Mouse (Mus musculus) MEL (cell line): Measurements from ENCODE around the gene Pde4b. TPM values are rescaled to one million over a fixed set of nuclear protein-coding genes. Genes with fewer than 3 reads are reported as not detected.

Experiments used
- DNase-seq: peaks from one replicate; pipeline ENCODE4 v3.0.0; 2011; ENCODE audit warnings: low read depth, low spot score
- H3K27ac ChIP-seq: 2 replicates; pipeline ENCODE4 v1.5.1; 2012; ENCODE audit warnings: low read depth, mild to moderate bottlenecking, control low read depth, low read length, moderate library complexity; ENCODE audit not compliant: control insufficient read depth
- H3K27me3 ChIP-seq, 2 experiments: fragments of 150-350 bp in 1 of 2; sonication (generic) in 1 of 2; 2 replicates each; pipeline ENCODE4 v1.6.1; 2012; ENCODE audit warnings: low read length in 2 of 2, mild to moderate bottlenecking in 2 of 2, improper control_type of control experiment in 1 of 2, moderate library complexity in 1 of 2; ENCODE audit not compliant: insufficient read depth in 2 of 2, control insufficient read depth in 1 of 2
- H3K36me3 ChIP-seq, 2 experiments: 2 replicates each; pipeline ENCODE4 v1.6.1; 2012 to 2014; ENCODE audit warnings: low read length in 2 of 2, improper control_type of control experiment in 1 of 2, inconsistent platforms in 1 of 2, mild to moderate bottlenecking in 1 of 2; ENCODE audit not compliant: insufficient read depth in 2 of 2, control insufficient read depth in 1 of 2
- H3K4me1 ChIP-seq, 2 experiments: fragments of 150-350 bp in 1 of 2; sonication (generic) in 1 of 2; 2 replicates each; pipeline ENCODE4 v1.6.1; 2012; ENCODE audit warnings: low read length in 2 of 2, improper control_type of control experiment in 1 of 2, mild to moderate bottlenecking in 1 of 2; ENCODE audit not compliant: insufficient read depth in 2 of 2, control insufficient read depth in 1 of 2
- H3K4me3 ChIP-seq, 2 experiments: fragments of 150-350 bp in 1 of 2; sonication (generic) in 1 of 2; 2 replicates each; pipeline ENCODE4 v1.5.1; 2012; ENCODE audit warnings: low read depth in 2 of 2, low read length in 2 of 2, mild to moderate bottlenecking in 2 of 2, moderate library complexity in 2 of 2, control low read depth in 1 of 2, improper control_type of control experiment in 1 of 2; ENCODE audit not compliant: control insufficient read depth in 1 of 2, insufficient read depth in 1 of 2
- H3K79me2 ChIP-seq: 2 replicates; pipeline ENCODE4 v1.6.1; 2012; ENCODE audit warnings: mild to moderate bottlenecking, low read length, moderate library complexity; ENCODE audit not compliant: control insufficient read depth, poor library complexity, insufficient read depth
- H3K9ac ChIP-seq: 2 replicates; pipeline ENCODE4 v1.6.1; 2012; ENCODE audit warnings: low read depth, mild to moderate bottlenecking, control low read depth, low read length, moderate library complexity; ENCODE audit not compliant: control insufficient read depth, poor library complexity, severe bottlenecking
- H3K9me3 ChIP-seq: fragments of 150-350 bp; sonication (generic); replicated peaks from 2 replicates; pipeline ENCODE4 v1.6.1; 2012; ENCODE audit warnings: mild to moderate bottlenecking, low read length, improper control_type of control experiment, moderate library complexity; ENCODE audit not compliant: insufficient read depth
- CHD1 ChIP-seq: IDR thresholded peaks from 2 replicates; pipeline ENCODE4 v1.6.1; 2012; ENCODE audit warnings: low read depth, mild to moderate bottlenecking, inconsistent platforms, low read length, improper control_type of control experiment
- CTCF ChIP-seq, 3 experiments: IDR thresholded peaks in 2 of 3; conservative IDR thresholded peaks in 1 of 3; 2 replicates each; pipeline ENCODE4 v1.5.1; 2011 to 2012; ENCODE audit warnings: low read length in 3 of 3, low read depth in 2 of 3, mild to moderate bottlenecking in 2 of 3, improper control_type of control experiment in 1 of 3, inconsistent platforms in 1 of 3, mixed read lengths in 1 of 3, moderate library complexity in 1 of 3; ENCODE audit not compliant: control insufficient read depth in 1 of 3, insufficient read depth in 1 of 3, poor library complexity in 1 of 3, severe bottlenecking in 1 of 3
- E2F4 ChIP-seq: IDR thresholded peaks from 2 replicates; pipeline ENCODE4 v1.6.1; 2011; ENCODE audit warnings: low read depth, low read length, improper control_type of control experiment, borderline replicate concordance
- ELF1 ChIP-seq: IDR thresholded peaks from 2 replicates; pipeline ENCODE4 v1.6.1; 2014; ENCODE audit warnings: low read depth, mild to moderate bottlenecking, inconsistent platforms, low read length, improper control_type of control experiment, moderate library complexity
- EP300 ChIP-seq, 2 experiments: IDR thresholded peaks; 2 replicates each; pipeline ENCODE4 v1.6.1; 2011; ENCODE audit warnings: improper control_type of control experiment in 2 of 2, low read length in 2 of 2, low read depth in 1 of 2, mild to moderate bottlenecking in 1 of 2
- ETS1 ChIP-seq: IDR thresholded peaks from 2 replicates; pipeline ENCODE4 v1.6.1; 2012; ENCODE audit warnings: low read depth, mild to moderate bottlenecking, inconsistent platforms, low read length, improper control_type of control experiment, moderate library complexity
- HCFC1 ChIP-seq: IDR thresholded peaks from 2 replicates; pipeline ENCODE4 v1.6.1; 2012; ENCODE audit warnings: low read depth, mild to moderate bottlenecking, inconsistent platforms, low read length, improper control_type of control experiment, moderate library complexity
- KAT2A ChIP-seq: conservative IDR thresholded peaks from 2 replicates; pipeline ENCODE4 v1.6.1; 2012; ENCODE audit warnings: low read depth, low read length, improper control_type of control experiment, inconsistent platforms
- MAX ChIP-seq: IDR thresholded peaks from 2 replicates; pipeline ENCODE4 v1.6.1; 2011; ENCODE audit warnings: low read length, improper control_type of control experiment
- MEF2A ChIP-seq: IDR thresholded peaks from 2 replicates; pipeline ENCODE4 v1.6.1; 2014; ENCODE audit warnings: low read depth, mild to moderate bottlenecking, inconsistent platforms, low read length, improper control_type of control experiment; ENCODE audit not compliant: poor library complexity, insufficient replicate concordance, severe bottlenecking; ENCODE audit errors: extremely low read depth
- MXI1 ChIP-seq: IDR thresholded peaks from 2 replicates; pipeline ENCODE4 v1.6.1; 2011; ENCODE audit warnings: mild to moderate bottlenecking, low read depth, low read length, improper control_type of control experiment
- MYB ChIP-seq: IDR thresholded peaks from 2 replicates; pipeline ENCODE4 v1.6.1; 2011; ENCODE audit warnings: mild to moderate bottlenecking, low read depth, low read length, improper control_type of control experiment
- NELFE ChIP-seq: IDR thresholded peaks from 2 replicates; pipeline ENCODE4 v1.6.1; 2011; ENCODE audit warnings: low read depth, low read length, improper control_type of control experiment
- NRF1 ChIP-seq: IDR thresholded peaks from 2 replicates; pipeline ENCODE4 v1.6.1; 2014; ENCODE audit warnings: low read depth, mild to moderate bottlenecking, inconsistent platforms, low read length, improper control_type of control experiment, moderate library complexity; ENCODE audit not compliant: poor library complexity, insufficient read depth, severe bottlenecking
- POLR2A ChIP-seq, 2 experiments: IDR thresholded peaks; 2 replicates each; pipeline ENCODE4 v1.6.1; 2011 to 2012; ENCODE audit warnings: low read length in 2 of 2, mild to moderate bottlenecking in 2 of 2, control low read depth in 1 of 2, improper control_type of control experiment in 1 of 2, low read depth in 1 of 2, moderate library complexity in 1 of 2; ENCODE audit not compliant: control insufficient read depth in 1 of 2, insufficient read depth in 1 of 2, poor library complexity in 1 of 2
- POLR2AphosphoS5 ChIP-seq: IDR thresholded peaks from 2 replicates; pipeline ENCODE4 v1.6.1; 2012; ENCODE audit warnings: low read depth, borderline replicate concordance, mild to moderate bottlenecking, inconsistent platforms, low read length, moderate library complexity, mixed read lengths
- RCOR1 ChIP-seq: IDR thresholded peaks from 2 replicates; pipeline ENCODE4 v1.6.1; 2012; ENCODE audit warnings: low read depth, mild to moderate bottlenecking, inconsistent platforms, low read length, improper control_type of control experiment
- SIN3A ChIP-seq: IDR thresholded peaks from 2 replicates; pipeline ENCODE4 v1.6.1; 2012; ENCODE audit warnings: low read length, improper control_type of control experiment, inconsistent platforms
- SMC3 ChIP-seq: IDR thresholded peaks from 2 replicates; pipeline ENCODE4 v1.6.1; 2011; ENCODE audit warnings: low read depth, low read length, improper control_type of control experiment
- TAL1 ChIP-seq: IDR thresholded peaks from 2 replicates; pipeline ENCODE4 v1.6.1; 2012; ENCODE audit warnings: mild to moderate bottlenecking, inconsistent platforms, low read length, moderate library complexity, mixed read lengths
- TBP ChIP-seq: IDR thresholded peaks from 2 replicates; pipeline ENCODE4 v1.8.0; 2011; ENCODE audit warnings: low read depth, low read length, improper control_type of control experiment
- TCF12 ChIP-seq: IDR thresholded peaks from 2 replicates; pipeline ENCODE4 v1.6.1; 2014; ENCODE audit warnings: low read depth, mild to moderate bottlenecking, inconsistent platforms, low read length, improper control_type of control experiment, moderate library complexity
- UBTF ChIP-seq: IDR thresholded peaks from 2 replicates; pipeline ENCODE4 v1.6.1; 2012; ENCODE audit warnings: low read depth, mild to moderate bottlenecking, inconsistent platforms, low read length, improper control_type of control experiment, moderate library complexity, borderline replicate concordance; ENCODE audit not compliant: insufficient read depth
- ZNF384 ChIP-seq: IDR thresholded peaks from 2 replicates; pipeline ENCODE4 v1.6.1; 2012; ENCODE audit warnings: low read depth, mild to moderate bottlenecking, inconsistent platforms, low read length, improper control_type of control experiment
- polyA plus RNA-seq, 2 experiments: library from polyadenylated mRNA; stranded (reverse) in 1 of 2; unstranded in 1 of 2; fragments of >175 nt in 1 of 2; fragments of >200 nt in 1 of 2; gene quantifications; 2 replicates each; pipeline versions ENCODE4 v1.2.1 to v1.2.4; 2012; ENCODE audit warnings: low replicate concordance in 2 of 2, low read depth in 1 of 2; ENCODE audit not compliant: insufficient read length in 2 of 2, insufficient read depth in 1 of 2, missing spikeins in 1 of 2
- total RNA-seq: library from RNA; depleted of rRNA; stranded (reverse); fragments of 300-350 nt; gene quantifications from 2 replicates; pipeline ENCODE4 v1.2.3, GENCODE M21; 2012

The Pde4b gene
- total and polyA plus RNA-seq, 3 experiments = 2.7 to 6.0 TPM; not detected in 1

- TF ChIP-seq TBP (peak; percentile 22; the same call in 1 of the 2 replicates), TCF12 (peak; percentile 81), MEF2A (no peak), RCOR1 (peak; percentile 91), MYB (peak; percentile 54; the same call in 1 of the 2 replicates), CTCF (IDR thresholded peaks at IDR 0.05 in 2 of 3, conservative IDR thresholded peaks at IDR 0.05 in 1 of 3; ENCODE audit: control insufficient read depth in 1 of 3, insufficient read depth in 1 of 3, low read depth in 2 of 3, low read length in 3 of 3, poor library complexity in 1 of 3, severe bottlenecking in 1 of 3) (no peak), ELF1 (no peak), CHD1 (no peak), EP300 (IDR thresholded peaks at IDR 0.05; ENCODE audit: low read depth in 1 of 2, low read length in 2 of 2) (peak; percentile 84 to 89), ZNF384 (no peak), TAL1 (peak; percentile 47), POLR2AphosphoS5 (no peak), KAT2A (no peak), SMC3 (0 out of 2 replicates have a peak, but pooled peaks have one; percentile 8)
Observed at GRCm38 (mm10) chr4:102569101-102569583, 481.8 kb downstream of the Pde4b start (continued).

- Histone ChIP-seq H3K9me3 (no peaks in the 10 kb centered on the region), H3K36me3 (peaks cover 0 to 27% of the 10 kb centered on the region in 2 experiments; a peak in 2 of 4 replicates), H3K4me3 (peak overlapping the region; percentile 70 to 93), H3K79me2 (peaks cover 15% of the 10 kb centered on the region), H3K27me3 (no peaks in the 10 kb centered on the region), H3K27ac (peak overlapping the region; percentile 89), H3K9ac (peak overlapping the region; percentile 88), H3K4me1 (peaks cover 0 to 28% of the 10 kb centered on the region in 2 experiments; a peak in 3 of 4 replicates)
- TF ChIP-seq POLR2A (IDR thresholded peaks at IDR 0.05; ENCODE audit: control insufficient read depth in 1 of 2, insufficient read depth in 1 of 2, low read depth in 1 of 2, low read length in 2 of 2, poor library complexity in 1 of 2) = peak; percentile 15 to 32; a peak in 2 of 4 replicates
- peak; percentile 73 for TF ChIP-seq ETS1
- TF ChIP-seq MAX = peak; percentile 60; the same call in 1 of the 2 replicates
- TF ChIP-seq TAL1 = peak; percentile 57
- peak; percentile 32; the same call in 1 of the 2 replicates for TF ChIP-seq NELFE
- TF ChIP-seq HCFC1 = 0 out of 2 replicates have a peak, but pooled peaks have one; percentile 28
- no peak for TF ChIP-seq CHD1
- TF ChIP-seq NRF1 = no peak
- peak; percentile 36 to 53; a peak in 3 of 4 replicates for TF ChIP-seq EP300 (IDR thresholded peaks at IDR 0.05; ENCODE audit: low read depth in 1 of 2, low read length in 2 of 2)
- TF ChIP-seq SIN3A = peak; percentile 87
- TF ChIP-seq UBTF = no peak
- no peak for TF ChIP-seq SMC3
- TF ChIP-seq E2F4 = 0 out of 2 replicates have a peak, but pooled peaks have one; percentile 26
- TF ChIP-seq TBP = peak; percentile 28; the same call in 1 of the 2 replicates
- TF ChIP-seq MXI1 = peak; percentile 80
- 0 out of 2 replicates have a peak, but pooled peaks have one; percentile 5 for TF ChIP-seq TCF12
- TF ChIP-seq RCOR1 = no peak; the same call in 1 of the 2 replicates
- peak; percentile 84 for DNase-seq
Observed at GRCm38 (mm10) chr4:102569950-102570765, 482.8 kb downstream of the Pde4b start.
